Mouse (Mus musculus) ES-E14 (cell line): ENCODE results near the gene Grtp1. TPM values are rescaled to one million over a fixed set of nuclear protein-coding genes. Genes with fewer than 3 reads are reported as not detected.

Source experiments
- DNase-seq: peaks from one replicate; pipeline ENCODE4 v3.0.0-alpha.2; 2013; ENCODE audit warnings: low read depth, low spot score
- H3K27ac ChIP-seq: 2 replicates; pipeline ENCODE4 v1.5.1; 2012; ENCODE audit warnings: low read depth, mild to moderate bottlenecking, low read length, moderate library complexity, mixed read lengths; ENCODE audit not compliant: poor library complexity, insufficient read depth, severe bottlenecking
- H3K36me3 ChIP-seq: 2 replicates; pipeline ENCODE4 v1.6.1; 2012; ENCODE audit warnings: mild to moderate bottlenecking, low read length, moderate library complexity, mixed read lengths; ENCODE audit not compliant: control insufficient read depth, poor library complexity, insufficient read depth, severe bottlenecking
- H3K4me1 ChIP-seq, 2 experiments: fragments of 150-350 bp in 1 of 2; sonication (generic) in 1 of 2; 2 replicates each; pipeline ENCODE4 v1.6.1; 2012; ENCODE audit warnings: low read length in 2 of 2, mild to moderate bottlenecking in 1 of 2, mixed read lengths in 1 of 2; ENCODE audit not compliant: control insufficient read depth in 2 of 2, insufficient read depth in 2 of 2, poor library complexity in 1 of 2
- H3K4me3 ChIP-seq, 2 experiments: fragments of 150-350 bp in 1 of 2; sonication (generic) in 1 of 2; 2 replicates each; pipeline ENCODE4 v1.5.1; 2012; ENCODE audit warnings: low read length in 2 of 2, low read depth in 1 of 2, mild to moderate bottlenecking in 1 of 2, mixed read lengths in 1 of 2; ENCODE audit not compliant: insufficient read depth in 1 of 2, poor library complexity in 1 of 2, severe bottlenecking in 1 of 2
- H3K9ac ChIP-seq: 2 replicates; pipeline ENCODE4 v1.6.1; 2012; ENCODE audit warnings: low read depth, mild to moderate bottlenecking, low read length, mixed read lengths; ENCODE audit not compliant: poor library complexity, insufficient read depth, severe bottlenecking
- H3K9me3 ChIP-seq: fragments of 150-350 bp; sonication (generic); 2 replicates; pipeline ENCODE4 v1.6.1; 2012; ENCODE audit warnings: low read depth, mild to moderate bottlenecking, low read length; ENCODE audit not compliant: control insufficient read depth, insufficient read depth
- CHD2 ChIP-seq: IDR thresholded peaks from 2 replicates; pipeline ENCODE4 v1.6.1; 2014; ENCODE audit warnings: mild to moderate bottlenecking, low read depth, low read length, inconsistent platforms
- HCFC1 ChIP-seq: IDR thresholded peaks from 2 replicates; pipeline ENCODE4 v1.6.1; 2012; ENCODE audit warnings: low read length, inconsistent platforms, borderline replicate concordance; ENCODE audit not compliant: insufficient read depth
- MAFK ChIP-seq: IDR thresholded peaks from 2 replicates; pipeline ENCODE4 v1.6.1; 2014; ENCODE audit warnings: mild to moderate bottlenecking, low read depth, low read length, inconsistent platforms; ENCODE audit not compliant: insufficient read depth
- ZC3H11A ChIP-seq: IDR thresholded peaks from 2 replicates; pipeline ENCODE4 v1.6.1; 2012; ENCODE audit warnings: low read depth, mild to moderate bottlenecking, inconsistent platforms, low read length, borderline replicate concordance
- ZNF384 ChIP-seq: IDR thresholded peaks from 2 replicates; pipeline ENCODE4 v1.6.1; 2012; ENCODE audit warnings: low read depth, low read length, inconsistent platforms
- in situ Hi-C, 2 experiments: fragments of 600-800 bp; cut with MboI; formaldehyde crosslinking; loops; one replicate each; pipeline ENCODE4 v1.15.1; 2025; ENCODE audit warnings: low sequenced_read_pairs in 2 of 2, inconsistent platforms in 1 of 2; ENCODE audit not compliant: unreplicated experiment in 2 of 2
- total RNA-seq: library from RNA; depleted of rRNA; stranded (reverse); fragments of 300-350 nt; gene quantifications from 2 replicates; pipeline ENCODE4 v1.2.3, GENCODE M21; 2012

The Grtp1 gene
- total RNA-seq, 1 experiment, result 36.3 TPM

DNA sequence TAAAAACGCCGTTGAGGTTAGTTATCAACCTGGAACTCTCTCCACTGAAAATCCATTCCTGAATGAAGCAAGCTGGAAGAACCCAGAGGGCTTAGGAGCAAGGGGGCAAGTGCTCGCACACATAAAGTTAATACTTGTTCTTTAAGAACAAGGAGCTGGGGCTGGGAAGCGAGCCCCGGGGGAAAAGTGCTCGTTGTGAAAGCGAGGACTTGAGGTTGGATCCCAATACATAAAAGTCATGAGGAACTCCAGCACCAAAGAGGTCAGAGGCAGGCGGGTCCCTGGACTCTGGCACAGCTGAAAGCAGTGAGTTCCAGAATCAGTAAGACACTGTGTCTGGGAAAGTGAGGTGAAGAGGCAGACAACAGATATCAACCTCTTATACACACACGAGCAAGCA, 46.3 kb downstream of the Grtp1 start:
- peaks cover 0 to 6% of the 10 kb centered on the region in 2 experiments; a peak in 1 of 4 replicates for H3K4me1 ChIP-seq
- H3K27ac ChIP-seq, result no peak overlapping the region
- no peak for DNase-seq
- in situ Hi-C loops, result no loop called here
- no peak overlapping the region for H3K4me3 ChIP-seq
- H3K36me3 ChIP-seq, result no peaks in the 10 kb centered on the region
- no peak overlapping the region for H3K9ac ChIP-seq
- TF ChIP-seq ZC3H11A, result no peak
- TF ChIP-seq HCFC1, result no peak
- H3K9me3 ChIP-seq, result no peaks in the 10 kb centered on the region

DNA sequence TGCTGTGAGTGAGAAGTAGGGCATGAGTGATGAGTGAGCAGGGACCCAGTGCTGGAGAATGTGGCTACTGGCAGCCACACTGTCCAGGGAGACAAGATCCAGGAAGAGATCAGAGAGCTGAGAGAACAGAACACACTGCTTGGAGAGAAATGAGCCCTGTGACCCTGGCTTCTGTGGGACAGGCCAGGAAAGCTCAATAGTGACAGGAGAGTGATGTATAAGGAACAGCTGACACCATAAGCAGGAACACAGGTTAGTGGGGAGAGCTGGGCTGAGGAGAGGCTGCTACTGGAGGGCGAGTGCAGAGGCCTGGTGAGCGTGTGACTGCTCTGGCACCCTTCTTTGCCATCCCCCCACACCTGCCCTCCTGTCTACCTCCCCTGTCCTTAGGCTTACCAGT, 49.5 kb downstream of the Grtp1 start:
- Histone ChIP-seq H3K9me3 (no peaks in the 10 kb centered on the region), H3K36me3 (peaks cover 2% of the 10 kb centered on the region; the same call in 1 of the 2 replicates), H3K27ac (no peak overlapping the region), H3K9ac (no peak overlapping the region), H3K4me3 (no peak overlapping the region), H3K4me1 (peaks cover 0 to 3% of the 10 kb centered on the region in 2 experiments; a peak in 1 of 4 replicates)
- in situ Hi-C loops, result no loop called here
- no peak for TF ChIP-seq HCFC1
- no peak for TF ChIP-seq ZNF384
- TF ChIP-seq MAFK, result no peak
- no peak for TF ChIP-seq CHD2
- TF ChIP-seq ZC3H11A, result no peak
- DNase-seq, result no peak

DNA sequence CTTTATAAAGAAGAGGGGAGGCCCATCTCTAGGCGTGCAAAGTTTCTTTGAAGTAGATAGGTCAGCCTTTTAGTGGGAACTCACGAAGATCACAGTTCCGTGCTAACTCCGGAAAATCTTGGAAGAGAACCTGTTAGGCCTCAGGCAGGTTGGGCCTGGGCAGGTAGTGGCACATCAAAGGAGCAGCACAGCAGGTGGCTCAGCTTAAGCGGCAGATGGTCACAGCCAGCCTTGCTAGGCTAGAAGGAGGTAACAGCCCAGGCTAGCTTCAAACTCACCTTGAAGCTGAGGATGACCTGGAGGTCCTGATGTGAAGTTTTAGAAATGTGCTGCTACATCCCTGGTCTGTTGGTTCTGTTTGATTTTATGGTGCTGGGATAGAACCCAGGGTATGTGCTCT, 50.6 kb downstream of the Grtp1 start:
- no peak overlapping the region for H3K4me3 ChIP-seq
- TF ChIP-seq ZC3H11A (no peak), ZNF384 (no peak), HCFC1 (no peak), CHD2 (no peak), MAFK (no peak)
- no peak for DNase-seq
- no peak overlapping the region for H3K9ac ChIP-seq
- H3K4me1 ChIP-seq, result peaks cover 0 to 3% of the 10 kb centered on the region in 2 experiments; a peak in 1 of 4 replicates
- H3K36me3 ChIP-seq, result peaks cover 2% of the 10 kb centered on the region; the same call in 1 of the 2 replicates
- no peaks in the 10 kb centered on the region for H3K9me3 ChIP-seq
- H3K27ac ChIP-seq, result no peak overlapping the region
- in situ Hi-C loops, result no loop called here

DNA sequence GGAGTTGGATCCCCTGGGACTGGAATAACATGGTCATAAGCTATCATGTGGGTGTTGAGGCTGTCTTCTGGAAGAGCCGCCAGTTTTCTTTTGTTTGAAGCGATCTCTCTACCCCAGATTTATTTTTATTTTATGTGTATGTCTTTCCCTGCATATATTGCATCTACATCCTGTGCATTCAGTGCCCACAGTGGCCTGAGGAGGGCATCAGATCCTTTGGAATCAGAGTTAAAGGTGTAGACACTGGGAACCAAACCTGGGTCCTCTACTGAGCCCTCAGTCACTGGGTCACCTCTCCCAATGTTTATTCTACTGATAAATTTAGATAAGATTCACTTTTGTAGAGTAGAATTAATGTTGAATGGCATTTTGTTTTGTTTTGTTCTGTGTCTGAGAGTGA, 51.1 kb downstream of the Grtp1 start:
- Histone ChIP-seq H3K4me1 (peaks cover 0 to 3% of the 10 kb centered on the region in 2 experiments; a peak in 1 of 4 replicates), H3K27ac (no peak overlapping the region), H3K9ac (no peak overlapping the region), H3K36me3 (peaks cover 6% of the 10 kb centered on the region; the same call in 1 of the 2 replicates), H3K9me3 (no peaks in the 10 kb centered on the region), H3K4me3 (no peak overlapping the region)
- in situ Hi-C loops, result no loop called here
- DNase-seq, result no peak
- TF ChIP-seq MAFK, result no peak
- TF ChIP-seq HCFC1, result no peak
- TF ChIP-seq ZC3H11A, result no peak
- TF ChIP-seq ZNF384, result no peak
- TF ChIP-seq CHD2, result no peak

DNA sequence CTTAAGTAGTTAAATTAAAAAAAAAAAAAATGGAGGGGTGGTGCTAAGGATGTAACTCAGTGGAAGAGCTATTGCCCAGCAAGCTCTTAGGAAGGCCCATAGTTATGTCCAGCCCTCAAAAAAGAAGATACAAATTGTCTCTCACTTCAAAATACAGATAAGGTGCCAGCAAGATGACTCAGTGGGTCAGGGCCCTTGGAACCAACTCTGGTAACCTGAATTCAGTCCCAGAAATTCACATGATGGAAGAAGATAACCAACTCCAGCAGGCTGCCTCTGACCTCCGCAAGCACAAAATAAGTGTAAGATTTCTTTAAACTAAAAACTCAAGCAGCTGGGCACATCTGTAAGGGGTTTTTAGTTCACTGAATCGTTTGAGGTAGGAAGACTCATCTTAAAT, 51.9 kb downstream of the Grtp1 start:
- H3K27ac ChIP-seq, result no peak overlapping the region
- DNase-seq, result no peak
- in situ Hi-C loops, result no loop called here
- H3K36me3 ChIP-seq, result peaks cover 8% of the 10 kb centered on the region; the same call in 1 of the 2 replicates
- peaks cover 0 to 3% of the 10 kb centered on the region in 2 experiments; a peak in 1 of 4 replicates for H3K4me1 ChIP-seq
- no peaks in the 10 kb centered on the region for H3K9me3 ChIP-seq
- no peak overlapping the region for H3K9ac ChIP-seq
- TF ChIP-seq ZNF384 (no peak), ZC3H11A (no peak), HCFC1 (no peak), CHD2 (no peak), MAFK (no peak)
- no peak overlapping the region for H3K4me3 ChIP-seq
